Mouse (Mus musculus) layer of hippocampus, adult 9-11 months (tissue): ENCODE measurements around the gene Bmp2.

Experiments
- DNase-seq: peaks from one replicate; pipeline ENCODE4 v3.0.0; 2022

The Bmp2 gene

GRCm38 (mm10) chr2:133565995-133566710 lies 14.2 kb downstream of the Bmp2 start:
- no peak for DNase-seq

- DNase-seq, result no peak
These were observed 39.8 kb downstream of the Bmp2 start for GRCm38 (mm10) chr2:133591562-133592255.
